In genomic region chr2:180069770-180070480, GRCm38 (mm10) we compare ENCODE assay signal across 8 mouse cellular contexts. TPM values are rescaled to one million over a fixed set of nuclear protein-coding genes. Genes with fewer than 3 reads are reported as not detected.
DNase-seq lines count a peak whose midpoint lies in the region; ATAC-seq lines count a peak whose summit lies in the region.

No protein-coding gene starts in this region.

- H3K27me3 ChIP-seq in heart, embryonic 11.5 days (ENCODE audit: control insufficient read depth, insufficient read depth, low read length) = no peaks in the 10 kb centered on the region
- no peaks in the 10 kb centered on the region for H3K27me3 ChIP-seq in hindbrain, embryonic 12.5 days
- H3K27me3 ChIP-seq in midbrain, embryonic 10.5 days (ENCODE audit: low read depth, poor library complexity, severe bottlenecking) = no peaks in the 10 kb centered on the region

- H3K9me3 ChIP-seq in heart, embryonic 11.5 days (replicated peaks; ENCODE audit: control insufficient read depth, low read length) = no peaks in the 10 kb centered on the region
- H3K9me3 ChIP-seq in hindbrain, embryonic 12.5 days (replicated peaks) = no peaks in the 10 kb centered on the region
- peaks cover 10% of the 10 kb centered on the region for H3K9me3 ChIP-seq in midbrain, embryonic 10.5 days (replicated peaks)

- no peak for DNase-seq in heart, postnatal 25 days (ENCODE audit: low spot score)
- DNase-seq in c-Kit-positive CD71-positive TER-119-negative erythroid progenitor cells, embryonic 14.5 days (ENCODE audit: low read depth) = peak; percentile 23
- DNase-seq in midbrain, embryonic 10.5 days (ENCODE audit: low spot score) = no peak
- no peak for DNase-seq in ovary, postnatal 10 days (ENCODE audit: low spot score)
- no peak for DNase-seq in layer of hippocampus, adult 9-11 months
- DNase-seq in ovary, postnatal 36 days (ENCODE audit: low spot score) = no peak

- WGBS in heart, embryonic 11.5 days (ENCODE audit: insufficient replicate concordance) = 32% methylated on average over 20 of the region's 20 CpGs
- 36% methylated on average over 20 of the region's 20 CpGs for WGBS in hindbrain, embryonic 12.5 days
- WGBS in midbrain, embryonic 10.5 days = 38% methylated on average over 20 of the region's 20 CpGs

- H3K4me2 ChIP-seq in heart, embryonic 11.5 days = peak overlapping the region; percentile 85
- H3K4me2 ChIP-seq in hindbrain, embryonic 12.5 days (replicated peaks) = peak overlapping the region; percentile 90

- peaks cover 8% of the 10 kb centered on the region for H3K36me3 ChIP-seq in heart, embryonic 11.5 days (ENCODE audit: control insufficient read depth, insufficient read depth, low read length)
- H3K36me3 ChIP-seq in hindbrain, embryonic 12.5 days = peaks cover 34% of the 10 kb centered on the region
- H3K36me3 ChIP-seq in midbrain, embryonic 10.5 days = peaks cover 44% of the 10 kb centered on the region

- peak overlapping the region; percentile 73; the same call in 1 of the 2 replicates for H3K27ac ChIP-seq in heart, embryonic 11.5 days (ENCODE audit: low read depth, low read length)
- peak overlapping the region; percentile 85 for H3K27ac ChIP-seq in hindbrain, embryonic 12.5 days
- peak overlapping the region; percentile 90 for H3K27ac ChIP-seq in midbrain, embryonic 10.5 days (replicated peaks)

- peaks cover 9% of the 10 kb centered on the region for H3K4me1 ChIP-seq in heart, embryonic 11.5 days (ENCODE audit: control insufficient read depth, insufficient read depth, low read length)
- peaks cover 13% of the 10 kb centered on the region for H3K4me1 ChIP-seq in hindbrain, embryonic 12.5 days
- peaks cover 18% of the 10 kb centered on the region for H3K4me1 ChIP-seq in midbrain, embryonic 10.5 days

- intact Hi-C loops in heart, postnatal 25 days (cut with DNase I) = no loop called here

- peak overlapping the region; percentile 80 for H3K4me3 ChIP-seq in heart, embryonic 11.5 days (ENCODE audit: low read depth, low read length)
- peak overlapping the region; percentile 60 for H3K4me3 ChIP-seq in hindbrain, embryonic 12.5 days
- peak overlapping the region; percentile 77 for H3K4me3 ChIP-seq in midbrain, embryonic 10.5 days

- ATAC-seq in heart, embryonic 11.5 days (replicated peaks; ENCODE audit: insufficient number of reproducible peaks, low FRiP score, low TSS enrichment) = peak; percentile 37
- ATAC-seq in hindbrain, embryonic 12.5 days (ENCODE audit: low FRiP score) = peak; percentile 79

- H3K9ac ChIP-seq in heart, embryonic 11.5 days (ENCODE audit: low read depth, low read length) = peak overlapping the region; percentile 80
- H3K9ac ChIP-seq in hindbrain, embryonic 12.5 days = peak overlapping the region; percentile 80

RNA-seq across cellular contexts. Expression of gene Mtg2, which starts 0.5 kb away (rescaled TPM):
- 24.6 and 27.3 TPM in 2 replicates for polyA plus RNA-seq in heart, embryonic 11.5 days (2014; fragmentation: Nextera tagmentation; extraction: Ambion mirVana)
- 10 to 100 TPM; 23.0 to 27.4 TPM for total RNA-seq in heart, postnatal 25 days (2021)
- 30.0 and 31.4 TPM in 2 replicates for polyA plus RNA-seq in hindbrain, embryonic 12.5 days (2016; fragmentation: Nextera tagmentation; extraction: Ambion mirVana)
- 33.2 and 37.9 TPM in 2 replicates for polyA plus RNA-seq in midbrain, embryonic 10.5 days (2016; fragmentation: Nextera tagmentation; extraction: Ambion mirVana)

RNA-seq across cellular contexts. Expression of gene Ss18l1, which starts 27.6 kb away (rescaled TPM):
- 2.3 and 4.8 TPM in 2 replicates for polyA plus RNA-seq in heart, embryonic 11.5 days (2014; fragmentation: Nextera tagmentation; extraction: Ambion mirVana)
- total RNA-seq in heart, postnatal 25 days (2021) = 1 to 10 TPM; 2.2 to 2.3 TPM
- 32.9 and 37.7 TPM in 2 replicates for polyA plus RNA-seq in hindbrain, embryonic 12.5 days (2016; fragmentation: Nextera tagmentation; extraction: Ambion mirVana)
- 8.6 and 14.6 TPM in 2 replicates for polyA plus RNA-seq in midbrain, embryonic 10.5 days (2016; fragmentation: Nextera tagmentation; extraction: Ambion mirVana)

RNA-seq across cellular contexts. Expression of gene Psma7, which starts 27.7 kb away (rescaled TPM):
- polyA plus RNA-seq in heart, embryonic 11.5 days (2014; fragmentation: Nextera tagmentation; extraction: Ambion mirVana) = 495 and 521 TPM in 2 replicates
- total RNA-seq in heart, postnatal 25 days (2021) = 100 to 1,000 TPM; 155 to 163 TPM
- 630 and 656 TPM in 2 replicates for polyA plus RNA-seq in hindbrain, embryonic 12.5 days (2016; fragmentation: Nextera tagmentation; extraction: Ambion mirVana)
- polyA plus RNA-seq in midbrain, embryonic 10.5 days (2016; fragmentation: Nextera tagmentation; extraction: Ambion mirVana) = 784 and 855 TPM in 2 replicates

RNA-seq across cellular contexts. Expression of gene Hrh3, which starts 34.4 kb away (rescaled TPM):
- polyA plus RNA-seq in heart, embryonic 11.5 days (2014; fragmentation: Nextera tagmentation; extraction: Ambion mirVana) = not detected in 2 replicates
- total RNA-seq in heart, postnatal 25 days (2021) = not detected
- 4.1 and 4.2 TPM in 2 replicates for polyA plus RNA-seq in hindbrain, embryonic 12.5 days (2016; fragmentation: Nextera tagmentation; extraction: Ambion mirVana)
- polyA plus RNA-seq in midbrain, embryonic 10.5 days (2016; fragmentation: Nextera tagmentation; extraction: Ambion mirVana) = 1.2 and 2.7 TPM in 2 replicates

RNA-seq across cellular contexts. Expression of gene Lsm14b, which starts 45.1 kb away (rescaled TPM):
- polyA plus RNA-seq in heart, embryonic 11.5 days (2014; fragmentation: Nextera tagmentation; extraction: Ambion mirVana) = 3.9 and 4.3 TPM in 2 replicates
- 10 to 100 TPM; 59.2 to 63.1 TPM for total RNA-seq in heart, postnatal 25 days (2021)
- polyA plus RNA-seq in hindbrain, embryonic 12.5 days (2016; fragmentation: Nextera tagmentation; extraction: Ambion mirVana) = 14.1 and 16.7 TPM in 2 replicates
- 9.4 and 10.4 TPM in 2 replicates for polyA plus RNA-seq in midbrain, embryonic 10.5 days (2016; fragmentation: Nextera tagmentation; extraction: Ambion mirVana)
